Mouse (Mus musculus) left cerebral cortex, postnatal 4 days (tissue): ENCODE measurements around the gene Hist2h3b. TPM values are rescaled to one million over a fixed set of nuclear protein-coding genes. Genes with fewer than 3 reads are reported as not detected.
"Not testable (repeated sequence)": the region's sequence is repeated elsewhere in the genome, so short reads cannot be mapped to it uniquely, and the experiment has no call there.

ENCODE experiments used
- DNase-seq: peaks from one replicate; pipeline ENCODE4 v3.0.0-alpha.2; 2022
- intact Hi-C: fragments of 180-260 bp; cut with DNase I; formaldehyde crosslinking; loops from one replicate; pipeline ENCODE4 v1.15.1; 2025
- total RNA-seq, 2 experiments: library from RNA; stranded (reverse); gene quantifications; 2 replicates each; pipeline ENCODE4 v1.2.3; 2021

Gene Hist2h3b
- total RNA-seq, 2 experiments from 2014 or later, result 250 to 268 TPM

DNA sequence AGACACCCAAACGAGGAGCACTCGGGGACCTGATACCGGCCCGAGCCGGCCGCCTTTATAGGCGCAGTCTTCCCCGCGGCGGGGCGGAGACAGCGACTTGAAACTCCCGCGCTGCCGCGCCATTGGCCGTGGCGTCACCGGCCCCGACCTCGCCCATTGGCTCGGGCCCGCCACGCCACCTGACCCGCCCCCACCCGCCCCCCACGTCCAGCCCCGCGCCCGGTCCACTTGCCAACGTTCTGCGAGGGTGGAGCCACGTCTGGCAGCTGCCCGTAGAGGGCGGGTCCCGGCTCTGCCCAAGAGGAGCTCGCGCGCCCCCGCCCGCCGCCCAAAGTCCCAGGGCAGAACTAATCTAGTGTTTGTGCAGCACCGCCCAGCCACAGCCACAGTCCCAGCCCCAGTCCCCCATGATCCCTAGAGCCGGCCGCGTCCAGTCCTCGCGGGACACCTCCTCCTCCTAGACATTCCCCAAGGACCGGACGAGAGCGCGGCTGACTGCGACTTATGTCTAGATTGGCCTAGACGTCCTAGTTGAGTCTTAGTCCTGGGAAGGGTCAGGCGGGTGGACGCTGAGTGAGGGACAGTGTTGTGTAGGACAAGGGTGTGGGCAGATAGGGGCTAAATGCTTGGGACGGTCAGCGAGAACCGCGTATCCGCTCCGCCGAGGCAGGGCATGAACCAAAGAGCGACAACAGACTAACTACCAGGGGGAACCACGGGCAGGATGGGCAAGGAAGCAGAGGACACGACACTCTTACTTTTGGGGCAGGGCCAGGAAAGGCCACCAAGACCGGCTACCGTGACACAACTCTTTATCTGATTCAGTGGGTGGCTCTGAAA, 29.3 kb upstream of the Hist2h3b start, which contains the start of gene Hist2h3c2:
Gene Hist2h3c2, minus strand, starts transcription at position 174 of the 840 bp plus-strand sequence.
- intact Hi-C loops, result not testable (repeated sequence)
- peak; percentile 56 for DNase-seq

DNA sequence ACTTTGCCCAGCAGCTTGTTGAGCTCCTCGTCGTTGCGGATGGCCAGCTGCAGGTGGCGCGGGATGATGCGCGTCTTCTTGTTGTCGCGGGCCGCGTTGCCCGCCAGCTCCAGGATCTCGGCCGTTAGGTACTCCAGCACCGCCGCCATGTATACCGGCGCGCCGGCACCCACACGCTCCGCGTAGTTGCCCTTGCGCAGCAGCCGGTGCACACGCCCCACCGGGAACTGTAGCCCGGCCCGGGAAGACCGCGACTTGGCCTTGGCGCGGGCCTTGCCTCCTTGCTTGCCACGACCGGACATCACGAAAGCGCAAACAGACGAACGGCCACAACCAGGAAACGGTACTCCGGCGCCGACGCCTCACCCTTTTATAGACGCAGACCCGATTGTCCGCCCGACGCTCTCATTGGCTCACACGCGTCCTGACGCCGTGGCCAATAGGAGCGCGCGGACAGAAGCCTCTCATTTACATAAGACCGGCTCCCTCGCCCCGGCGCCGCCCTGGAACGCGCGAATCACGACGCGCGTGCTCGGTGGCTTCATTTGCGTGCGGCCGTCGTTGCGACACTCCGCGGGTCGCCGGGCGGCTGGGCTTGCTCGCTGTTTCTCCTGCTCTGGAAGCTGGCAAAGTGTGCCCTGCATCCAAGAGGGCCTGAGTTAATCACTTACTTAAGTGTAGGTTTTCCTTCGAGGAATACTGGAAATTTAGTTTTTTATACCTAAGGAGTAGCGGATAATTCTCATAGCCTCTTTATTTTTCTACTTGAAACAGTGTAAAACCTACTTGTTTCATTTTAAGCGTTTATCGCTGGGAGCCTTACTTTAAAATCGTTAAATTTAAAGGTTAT, 28.3 kb upstream of the Hist2h3b start, which contains the start of gene Hist2h2aa2:
Gene Hist2h2aa2, minus strand, starts transcription at position 328 of the 850 bp plus-strand sequence.
- intact Hi-C loops, result not testable (repeated sequence)
- peak; percentile 93 for DNase-seq

DNA sequence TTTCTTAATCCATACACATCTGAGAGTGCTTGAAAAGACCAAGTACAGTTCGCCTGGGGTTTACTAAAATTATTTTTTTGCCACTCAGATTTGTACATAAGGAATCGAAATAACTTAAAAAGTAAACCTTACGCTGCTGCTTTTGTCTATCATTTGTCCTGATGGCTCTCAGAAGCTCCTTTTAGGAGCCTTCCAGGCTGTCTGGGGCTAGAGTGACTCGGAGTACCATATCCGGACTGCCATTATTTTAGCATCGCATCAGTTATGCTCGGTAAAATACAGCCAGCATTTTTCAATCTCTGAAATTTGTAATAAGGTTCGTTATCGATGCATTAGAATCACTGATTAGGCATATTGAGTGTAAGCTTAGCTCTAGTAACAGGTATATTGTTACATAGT, 27.7 kb upstream of the Hist2h3b start:
- DNase-seq, result no peak
- intact Hi-C loops, result no loop called here

DNA sequence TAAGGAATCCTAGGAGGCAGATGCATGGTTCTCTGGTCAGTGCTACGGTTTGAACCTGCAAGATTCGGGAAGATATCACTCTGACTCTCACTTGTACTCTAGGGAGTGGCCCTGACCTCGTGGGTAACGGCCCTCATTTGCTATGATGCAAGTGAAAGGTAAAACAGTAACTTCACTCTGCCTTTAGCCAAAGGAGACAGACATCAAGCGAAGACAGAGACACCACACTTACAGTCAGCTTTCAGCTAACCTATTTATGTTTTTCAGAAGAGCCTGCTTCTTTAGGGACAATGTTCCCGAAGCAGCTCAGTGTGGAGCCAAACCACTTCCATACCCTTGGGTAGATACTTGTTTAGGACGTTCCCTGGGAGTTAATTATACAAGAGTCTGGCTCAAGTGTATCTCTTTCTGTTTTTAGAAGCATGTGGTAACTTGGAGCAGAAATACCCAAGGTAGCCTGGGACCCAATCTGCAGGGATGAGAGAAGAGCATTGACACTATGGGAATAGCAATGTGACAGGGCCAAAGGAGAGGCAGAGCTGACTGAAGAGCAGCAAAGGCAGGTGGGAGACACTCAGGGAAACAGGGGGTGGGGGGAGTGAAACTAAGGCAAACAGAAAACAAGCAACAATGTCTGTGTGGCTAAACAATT, 24.4 kb upstream of the Hist2h3b start:
- intact Hi-C loops, result no loop called here
- DNase-seq, result no peak

DNA sequence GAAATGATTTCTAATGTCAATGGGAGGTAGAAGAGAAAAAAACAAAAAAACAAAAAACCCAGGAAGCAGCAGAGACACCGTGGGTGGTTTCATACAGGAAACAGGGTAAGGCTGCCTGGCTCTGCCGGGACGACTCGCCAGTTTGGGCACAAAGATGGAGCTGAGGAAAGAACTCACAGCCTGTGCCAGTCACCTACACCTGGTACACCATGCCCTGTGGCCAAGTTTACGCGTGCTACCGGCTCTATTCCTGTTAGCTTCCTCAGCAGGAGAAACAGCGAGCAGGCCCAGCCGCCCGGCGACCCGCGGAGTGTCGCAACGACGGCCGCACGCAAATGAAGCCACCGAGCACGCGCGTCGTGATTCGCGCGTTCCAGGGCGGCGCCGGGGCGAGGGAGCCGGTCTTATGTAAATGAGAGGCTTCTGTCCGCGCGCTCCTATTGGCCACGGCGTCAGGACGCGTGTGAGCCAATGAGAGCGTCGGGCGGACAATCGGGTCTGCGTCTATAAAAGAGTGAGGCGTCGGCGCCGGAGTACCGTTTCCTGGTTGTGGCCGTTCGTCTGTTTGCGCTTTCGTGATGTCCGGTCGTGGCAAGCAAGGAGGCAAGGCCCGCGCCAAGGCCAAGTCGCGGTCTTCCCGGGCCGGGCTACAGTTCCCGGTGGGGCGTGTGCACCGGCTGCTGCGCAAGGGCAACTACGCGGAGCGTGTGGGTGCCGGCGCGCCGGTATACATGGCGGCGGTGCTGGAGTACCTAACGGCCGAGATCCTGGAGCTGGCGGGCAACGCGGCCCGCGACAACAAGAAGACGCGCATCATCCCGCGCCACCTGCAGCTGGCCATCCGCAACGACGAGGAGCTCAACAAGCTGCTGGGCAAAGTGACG, 23.2 kb upstream of the Hist2h3b start, which contains the start of gene Hist2h2aa1:
Gene Hist2h2aa1, plus strand, starts transcription at position 495 of the 884 bp plus-strand sequence.
- intact Hi-C loops, result not testable (repeated sequence)
- peak; percentile 84 for DNase-seq

GRCm38 (mm10) chr3:96246018-96246417, 22.4 kb upstream of the Hist2h3b start:
- intact Hi-C loops, DNase-seq: not testable (repeated sequence)

GRCm38 (mm10) chr3:96246427-96246856, 22.0 kb upstream of the Hist2h3b start, which contains the start of gene Hist2h3c1:
Gene Hist2h3c1 (plus strand): TSS chr3:96246685.
- DNase-seq, intact Hi-C loops: not testable (repeated sequence)

- intact Hi-C loops, result no loop called here
- no peak for DNase-seq
These were observed 20.9 kb upstream of the Hist2h3b start for GRCm38 (mm10) chr3:96247356-96248140.

DNA sequence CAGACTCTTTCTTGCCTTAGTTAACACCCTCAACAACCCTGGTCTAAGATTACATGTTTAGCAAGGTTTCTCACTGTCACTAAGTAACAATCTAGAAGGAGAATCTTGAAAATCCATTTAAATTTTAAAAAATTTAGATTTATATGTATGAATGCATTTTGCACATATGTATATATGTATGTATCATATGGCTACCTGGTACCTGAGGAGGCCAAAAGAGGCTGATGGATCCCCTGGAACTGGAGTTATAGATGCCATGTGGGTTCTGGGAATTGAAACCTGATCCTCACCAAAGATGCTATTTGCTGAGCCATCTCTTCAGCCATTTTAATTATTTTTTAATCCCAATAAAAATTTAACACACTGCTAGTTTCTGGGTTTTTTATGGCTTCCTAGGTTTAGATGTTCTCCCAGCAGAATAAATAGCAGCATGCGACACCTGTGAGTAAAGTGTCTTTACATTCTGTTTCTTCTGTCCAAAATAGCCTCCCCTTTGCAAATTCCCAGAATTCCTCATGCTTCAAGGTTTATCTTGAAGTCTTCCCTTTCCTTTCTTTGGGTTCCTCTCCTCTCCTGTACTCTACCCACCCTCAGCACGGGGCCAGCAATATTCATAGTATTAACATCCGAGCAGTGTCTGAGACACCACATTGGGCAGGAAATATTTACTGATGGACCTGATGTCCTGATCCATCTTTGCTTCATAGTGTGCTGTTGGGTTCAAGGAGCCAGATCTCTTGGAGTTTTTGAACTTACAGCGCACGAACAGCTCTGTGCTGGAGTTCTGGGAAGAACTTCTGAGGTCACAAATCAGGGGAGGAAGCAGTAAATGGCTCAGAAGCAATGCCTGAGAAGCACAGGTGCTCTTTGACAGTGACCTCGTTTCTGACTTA, 20.1 kb upstream of the Hist2h3b start:
- DNase-seq, result no peak
- intact Hi-C loops, result no loop called here

GRCm38 (mm10) chr3:96249034-96249345, 19.5 kb upstream of the Hist2h3b start:
- intact Hi-C loops, result no loop called here
- no peak for DNase-seq

DNA sequence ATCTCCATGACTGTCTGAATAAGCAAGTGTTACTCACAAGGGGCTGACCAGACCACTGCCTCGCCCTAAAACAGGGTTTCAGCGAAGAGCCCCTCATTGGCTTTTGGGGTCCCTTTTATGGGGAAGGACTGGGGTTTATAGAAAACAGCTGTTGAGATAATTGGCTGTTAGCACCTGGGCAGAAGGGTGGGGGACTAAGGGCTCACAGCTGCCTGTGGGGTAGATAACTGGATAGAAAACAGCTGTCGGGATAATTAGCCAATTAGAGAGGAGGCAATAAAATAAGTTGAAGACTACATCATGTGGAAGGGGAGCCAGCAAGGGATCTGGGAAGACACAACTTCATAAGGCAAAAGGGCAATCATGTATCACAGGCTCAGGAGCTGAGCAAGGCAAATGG, 17.6 kb upstream of the Hist2h3b start:
- DNase-seq, result no peak
- intact Hi-C loops, result no loop called here

- intact Hi-C loops, result no loop called here
- DNase-seq, result no peak
These were observed 16.7 kb upstream of the Hist2h3b start for GRCm38 (mm10) chr3:96251787-96252186.

GRCm38 (mm10) chr3:96254683-96255355, 13.6 kb upstream of the Hist2h3b start:
- intact Hi-C loops, result no loop called here
- DNase-seq, result peak; percentile 55

DNA sequence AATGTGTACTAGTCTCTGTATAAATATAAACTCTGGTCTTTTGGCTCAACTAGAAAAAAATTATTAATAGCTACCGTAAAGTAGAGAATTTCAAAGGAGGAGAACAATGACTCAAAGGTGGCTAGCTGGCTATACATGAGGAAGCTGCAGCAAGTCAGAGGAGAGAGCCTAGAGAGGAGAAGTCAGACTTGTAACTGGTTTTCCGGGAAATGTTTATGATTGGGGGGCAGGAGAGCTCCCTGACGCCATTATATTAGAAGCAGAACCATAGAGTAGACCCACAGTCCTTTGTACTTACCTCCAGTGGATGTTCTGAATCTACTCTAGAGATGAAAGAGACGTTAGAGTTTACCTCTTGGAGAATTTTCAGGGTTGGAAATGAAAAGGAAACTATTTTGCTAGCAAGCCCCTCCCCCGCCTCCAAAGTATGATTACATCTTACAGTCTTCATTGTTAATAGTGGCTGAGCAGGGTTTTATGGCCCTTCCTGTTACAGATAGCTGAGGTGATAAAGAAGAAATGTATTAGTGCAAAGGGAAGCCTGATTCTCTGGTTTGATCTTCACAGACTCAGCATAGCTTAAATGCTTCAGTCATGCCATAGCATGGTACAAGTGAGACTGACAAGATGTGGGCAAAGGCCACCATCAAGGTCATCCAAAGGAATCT, 12.4 kb upstream of the Hist2h3b start:
- no peak for DNase-seq
- intact Hi-C loops, result no loop called here

GRCm38 (mm10) chr3:96257190-96257589, 11.3 kb upstream of the Hist2h3b start:
- intact Hi-C loops, result no loop called here

GRCm38 (mm10) chr3:96260220-96260619, 8.2 kb upstream of the Hist2h3b start:
- no peak for DNase-seq
- intact Hi-C loops, result loop anchor here (10.0 kb wide), 1 partner anchor 195 kb away; no protein-coding TSS in a partner anchor

More at GRCm38 (mm10) chr3:96257190-96257589, 11.3 kb upstream of the Hist2h3b start:
- DNase-seq, result no peak

DNA sequence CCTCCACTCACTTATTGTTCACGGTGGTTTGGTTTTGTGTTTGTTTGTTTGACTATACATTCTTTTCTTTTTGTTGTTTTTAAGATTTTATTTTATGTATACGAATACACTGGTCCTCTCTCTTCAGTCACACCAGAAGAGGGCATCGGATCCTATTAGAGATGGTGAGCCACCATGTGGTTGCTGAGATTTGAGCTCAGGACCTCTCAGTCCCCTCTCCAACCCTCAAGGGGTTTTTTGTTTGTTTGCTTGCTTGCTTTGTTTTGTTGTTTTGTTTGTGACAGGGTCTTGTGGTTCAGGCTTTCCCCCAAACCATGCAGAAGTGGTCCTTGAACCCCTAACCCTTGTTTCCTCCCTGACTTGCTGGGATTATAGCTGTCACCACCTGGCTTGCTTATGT, 6.8 kb upstream of the Hist2h3b start:
- DNase-seq, result no peak
- intact Hi-C loops, result loop anchor here (10.0 kb wide), 1 partner anchor 197 kb away; no protein-coding TSS in a partner anchor
